In genomic region chr13:18830486-18830885, GRCm38 (mm10) we compare ENCODE assay signal across 22 mouse cellular contexts.
"Had no signal": no experiment of that assay in that cellular context is flagged by ENCODE, and none has a peak within 500 bp of the region (broad histone marks: within the 10 kb centered on the region; RNA-seq: fewer than 3 reads in every experiment).

No protein-coding gene starts in this region.

- DNase-seq: heart, postnatal 10 days; heart, postnatal 14 days; heart, postnatal 36 days; heart, postnatal 4 days; kidney, adult 11 months; kidney, adult 18-20 months; kidney, adult 2 months; kidney, adult 8-10 months; kidney, adult 9 months; kidney, postnatal 10 days; kidney, postnatal 14 days; kidney, postnatal 25 days; kidney, postnatal 36 days; kidney, postnatal 4 days; layer of hippocampus, adult 9-11 months; layer of hippocampus, postnatal 36 days had no signal

- ATAC-seq: hindbrain, embryonic 16.5 days; hindbrain, postnatal 0 days; inflammation-experienced regulatory T-cells, adult 6 months; intestine, embryonic 15.5 days; intestine, embryonic 16.5 days; intestine, postnatal 0 days had no signal
